Mouse (Mus musculus): ENCODE measurements around the gene Rxrg. TPM values are rescaled to one million over a fixed set of nuclear protein-coding genes. Genes with fewer than 3 reads are reported as not detected.
A peak's percentile ranks its signal among the peaks of the same experiment; 100 is the strongest.

The Rxrg gene
- polyA plus RNA-seq, 1 experiment from 2014 or later, result 61.1 TPM

DNA sequence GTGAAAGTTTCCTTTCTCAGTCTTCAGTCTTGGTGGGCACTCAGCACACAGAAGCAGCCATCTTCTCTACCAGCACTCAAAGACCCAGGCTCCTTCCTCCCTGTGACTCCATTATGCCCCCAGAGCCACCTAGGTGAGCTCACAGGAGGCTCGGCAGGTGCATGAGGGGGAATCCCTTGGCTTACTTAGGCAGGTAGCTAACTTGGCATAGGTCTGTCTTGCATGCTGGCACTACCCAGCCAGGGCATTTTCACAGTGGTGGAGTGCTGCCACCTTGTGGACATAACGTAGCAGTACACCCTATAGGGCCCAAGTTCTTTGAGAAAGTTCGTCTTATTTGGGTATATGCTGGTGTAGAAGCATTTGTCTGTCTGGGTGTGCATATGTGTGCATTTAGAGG is 38.8 kb downstream of the Rxrg start:
- H3K4me1 ChIP-seq (replicated peaks; ENCODE audit: control insufficient read depth, insufficient read depth, low read length), result 0 out of 2 replicates have a peak, but pooled peaks cover 5% of the 10 kb centered on the region
- no peak overlapping the region for H3K4me3 ChIP-seq (replicated peaks; ENCODE audit: low read length)
- WGBS, result 4% methylated on average over 3 of the region's 3 CpGs
- H3K27ac ChIP-seq (ENCODE audit: low read length), result no peak overlapping the region
- no peaks in the 10 kb centered on the region for H3K36me3 ChIP-seq (ENCODE audit: control insufficient read depth, insufficient read depth)
- no peaks in the 10 kb centered on the region for H3K27me3 ChIP-seq (replicated peaks; ENCODE audit: control insufficient read depth, insufficient read depth, low read length)
- no peaks in the 10 kb centered on the region for H3K9me3 ChIP-seq (ENCODE audit: control insufficient read depth, low read length)
- no peak overlapping the region for H3K9ac ChIP-seq (replicated peaks; ENCODE audit: low read depth, low read length)
- peak; percentile 74 for ATAC-seq
- H3K4me2 ChIP-seq (ENCODE audit: low read length), result no peak overlapping the region

DNA sequence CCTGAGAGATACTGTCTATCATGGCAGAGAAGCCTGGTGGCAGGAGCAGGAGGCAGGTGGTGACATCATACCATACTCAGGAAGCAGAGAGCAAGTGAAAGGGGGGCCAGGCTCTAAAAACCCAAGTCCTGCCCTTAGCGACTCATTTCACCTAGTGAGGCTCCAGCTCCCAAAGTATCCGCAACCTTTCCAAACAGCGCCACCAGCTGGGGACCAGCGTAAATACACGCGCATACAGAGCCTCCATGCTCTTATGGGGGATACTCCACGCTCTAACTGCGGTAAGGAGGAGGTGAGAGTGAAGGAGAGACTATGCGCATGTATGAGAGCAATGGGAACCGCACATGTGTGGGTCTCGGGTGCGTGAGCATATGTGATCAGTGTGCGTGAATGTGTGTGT is 39.9 kb downstream of the Rxrg start:
- Histone ChIP-seq H3K27me3 (replicated peaks; ENCODE audit: control insufficient read depth, insufficient read depth, low read length) (no peaks in the 10 kb centered on the region), H3K36me3 (ENCODE audit: control insufficient read depth, insufficient read depth) (no peaks in the 10 kb centered on the region), H3K4me2 (ENCODE audit: low read length) (no peak overlapping the region), H3K27ac (ENCODE audit: low read length) (no peak overlapping the region), H3K4me3 (replicated peaks; ENCODE audit: low read length) (no peak overlapping the region), H3K9ac (replicated peaks; ENCODE audit: low read depth, low read length) (no peak overlapping the region), H3K9me3 (ENCODE audit: control insufficient read depth, low read length) (no peaks in the 10 kb centered on the region), H3K4me1 (replicated peaks; ENCODE audit: control insufficient read depth, insufficient read depth, low read length) (0 out of 2 replicates have a peak, but pooled peaks cover 5% of the 10 kb centered on the region)
- WGBS, result 27% methylated on average over 13 of the region's 13 CpGs
- ATAC-seq, result no peak

DNA sequence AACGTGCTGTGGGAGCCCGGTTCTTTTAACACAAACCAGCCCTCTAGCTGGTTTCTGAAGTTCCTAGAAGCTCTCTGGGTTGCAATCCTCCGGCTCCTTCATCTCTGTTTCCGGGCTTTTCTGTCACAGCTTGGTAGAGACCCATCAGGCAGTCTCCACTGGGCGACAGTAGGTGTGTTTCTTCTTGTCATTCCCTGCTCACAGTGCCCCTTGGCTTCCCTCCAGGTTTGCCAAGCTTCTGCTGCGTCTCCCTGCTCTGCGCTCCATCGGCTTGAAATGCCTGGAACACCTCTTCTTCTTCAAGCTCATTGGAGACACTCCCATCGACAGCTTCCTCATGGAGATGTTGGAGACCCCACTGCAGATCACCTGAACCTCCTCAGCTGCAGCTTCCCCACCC is 40.7 kb downstream of the Rxrg start:
- H3K27me3 ChIP-seq (replicated peaks; ENCODE audit: control insufficient read depth, insufficient read depth, low read length), result no peaks in the 10 kb centered on the region
- whole genome bisulfite sequencing, result 68% methylated on average over 9 of the region's 9 CpGs
- H3K36me3 ChIP-seq (ENCODE audit: control insufficient read depth, insufficient read depth), result no peaks in the 10 kb centered on the region
- H3K27ac ChIP-seq (ENCODE audit: low read length), result no peak overlapping the region
- H3K9me3 ChIP-seq (ENCODE audit: control insufficient read depth, low read length), result no peaks in the 10 kb centered on the region
- no peak overlapping the region for H3K9ac ChIP-seq (replicated peaks; ENCODE audit: low read depth, low read length)
- no peak overlapping the region for H3K4me2 ChIP-seq (ENCODE audit: low read length)
- H3K4me3 ChIP-seq (replicated peaks; ENCODE audit: low read length), result no peak overlapping the region
- ATAC-seq, result no peak
- H3K4me1 ChIP-seq (replicated peaks; ENCODE audit: control insufficient read depth, insufficient read depth, low read length), result 0 out of 2 replicates have a peak, but pooled peaks cover 5% of the 10 kb centered on the region

DNA sequence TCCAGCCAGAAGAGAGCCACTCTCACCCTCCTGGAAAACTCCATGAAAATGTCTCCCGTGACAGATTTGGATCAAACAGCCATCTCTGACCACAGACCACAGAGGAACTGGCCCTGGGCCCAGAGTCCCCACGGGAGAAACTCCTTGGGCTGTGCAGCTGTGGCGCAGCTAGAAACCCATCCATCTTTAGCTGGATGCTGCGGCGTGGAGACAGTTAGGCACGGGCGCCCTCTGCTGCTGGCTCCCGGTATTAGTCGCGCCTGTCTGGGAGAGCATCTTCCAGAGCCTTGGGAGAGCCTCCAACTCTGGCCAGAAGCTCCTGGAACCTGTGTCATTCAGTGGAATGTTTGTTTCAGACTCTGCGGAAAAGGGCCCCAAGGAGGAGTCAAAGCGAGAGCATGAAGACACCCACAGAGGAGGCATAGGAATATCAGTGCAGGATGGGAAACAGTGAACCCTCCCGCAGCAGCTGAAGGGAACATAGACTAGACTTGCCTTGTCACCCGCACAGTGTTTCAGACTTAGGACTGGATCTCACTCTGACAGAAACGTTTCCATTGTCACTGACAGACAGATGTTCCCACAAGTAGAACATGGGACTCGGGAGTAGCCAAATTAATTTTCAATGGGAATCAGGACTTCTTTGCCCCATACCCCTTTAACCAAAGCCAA is 46.8 kb downstream of the Rxrg start:
- H3K27me3 ChIP-seq (replicated peaks; ENCODE audit: control insufficient read depth, insufficient read depth, low read length), result no peaks in the 10 kb centered on the region
- H3K9ac ChIP-seq (replicated peaks; ENCODE audit: low read depth, low read length), result no peak overlapping the region
- H3K27ac ChIP-seq (ENCODE audit: low read length), result no peak overlapping the region
- no peaks in the 10 kb centered on the region for H3K9me3 ChIP-seq (ENCODE audit: control insufficient read depth, low read length)
- no peak overlapping the region for H3K4me3 ChIP-seq (replicated peaks; ENCODE audit: low read length)
- ATAC-seq, result peak; percentile 79
- no peaks in the 10 kb centered on the region for H3K4me1 ChIP-seq (replicated peaks; ENCODE audit: control insufficient read depth, insufficient read depth, low read length)
- WGBS, result 19% methylated on average over 16 of the region's 16 CpGs
- H3K4me2 ChIP-seq (ENCODE audit: low read length), result no peak overlapping the region
- no peaks in the 10 kb centered on the region for H3K36me3 ChIP-seq (ENCODE audit: control insufficient read depth, insufficient read depth)

DNA sequence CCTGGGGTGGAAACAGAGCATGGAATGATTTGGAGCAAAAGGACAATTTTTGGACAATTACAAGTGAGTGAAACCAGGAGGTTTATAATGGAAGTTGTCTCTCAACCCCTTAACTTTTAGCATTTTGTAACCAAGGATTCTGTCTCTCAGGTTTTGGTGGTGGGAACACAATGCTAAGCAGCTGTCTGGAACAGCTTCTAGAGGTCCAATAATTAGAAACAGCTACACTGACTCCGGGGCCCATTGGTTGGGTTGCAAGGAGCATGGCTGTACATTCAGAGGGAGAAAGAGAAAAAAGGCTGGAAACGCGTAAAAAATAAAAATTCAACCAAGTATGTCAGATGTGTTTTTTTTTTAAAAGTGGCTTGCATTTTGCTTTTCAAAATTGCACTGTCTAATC is 50.5 kb downstream of the Rxrg start:
- no peaks in the 10 kb centered on the region for H3K9me3 ChIP-seq (ENCODE audit: control insufficient read depth, low read length)
- no peak overlapping the region for H3K4me2 ChIP-seq (ENCODE audit: low read length)
- no peak overlapping the region for H3K27ac ChIP-seq (ENCODE audit: low read length)
- no peaks in the 10 kb centered on the region for H3K36me3 ChIP-seq (ENCODE audit: control insufficient read depth, insufficient read depth)
- no peak for ATAC-seq
- H3K4me3 ChIP-seq (replicated peaks; ENCODE audit: low read length), result no peak overlapping the region
- no peak overlapping the region for H3K9ac ChIP-seq (replicated peaks; ENCODE audit: low read depth, low read length)
- WGBS, result 89% methylated on average over 3 of the region's 3 CpGs
- no peaks in the 10 kb centered on the region for H3K27me3 ChIP-seq (replicated peaks; ENCODE audit: control insufficient read depth, insufficient read depth, low read length)
- H3K4me1 ChIP-seq (replicated peaks; ENCODE audit: control insufficient read depth, insufficient read depth, low read length), result no peaks in the 10 kb centered on the region

DNA sequence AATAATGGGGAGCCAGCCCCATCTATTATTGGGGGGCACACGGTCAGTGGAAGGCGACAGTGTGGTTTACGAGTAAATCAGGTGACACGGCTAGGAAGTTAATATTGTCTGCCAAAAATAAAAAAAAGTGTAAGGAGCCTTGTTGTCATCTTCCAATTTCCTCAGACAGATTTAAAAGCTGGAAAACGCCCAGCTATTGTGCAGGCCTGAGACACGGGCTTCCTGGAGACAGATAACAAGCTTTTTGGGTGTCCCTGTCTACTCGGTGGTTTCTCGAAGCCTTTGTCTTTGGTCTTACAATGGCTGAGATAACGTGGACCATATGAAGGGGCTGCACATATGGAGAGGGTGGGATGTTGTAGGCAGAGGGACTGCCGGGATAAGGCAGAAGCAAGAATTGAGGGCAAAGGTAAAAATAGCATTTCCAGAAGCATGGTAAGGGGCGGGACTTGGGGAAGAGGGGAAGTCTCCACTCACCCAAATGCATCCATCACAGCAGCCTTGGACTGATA is 51.0 kb downstream of the Rxrg start:
- no peak overlapping the region for H3K9ac ChIP-seq (replicated peaks; ENCODE audit: low read depth, low read length)
- ATAC-seq, result no peak
- H3K9me3 ChIP-seq (ENCODE audit: control insufficient read depth, low read length), result no peaks in the 10 kb centered on the region
- no peak overlapping the region for H3K27ac ChIP-seq (ENCODE audit: low read length)
- H3K36me3 ChIP-seq (ENCODE audit: control insufficient read depth, insufficient read depth), result no peaks in the 10 kb centered on the region
- 77% methylated on average over 11 of the region's 11 CpGs for WGBS
- H3K4me3 ChIP-seq (replicated peaks; ENCODE audit: low read length), result no peak overlapping the region
- no peak overlapping the region for H3K4me2 ChIP-seq (ENCODE audit: low read length)
- H3K27me3 ChIP-seq (replicated peaks; ENCODE audit: control insufficient read depth, insufficient read depth, low read length), result no peaks in the 10 kb centered on the region
- H3K4me1 ChIP-seq (replicated peaks; ENCODE audit: control insufficient read depth, insufficient read depth, low read length), result no peaks in the 10 kb centered on the region

DNA sequence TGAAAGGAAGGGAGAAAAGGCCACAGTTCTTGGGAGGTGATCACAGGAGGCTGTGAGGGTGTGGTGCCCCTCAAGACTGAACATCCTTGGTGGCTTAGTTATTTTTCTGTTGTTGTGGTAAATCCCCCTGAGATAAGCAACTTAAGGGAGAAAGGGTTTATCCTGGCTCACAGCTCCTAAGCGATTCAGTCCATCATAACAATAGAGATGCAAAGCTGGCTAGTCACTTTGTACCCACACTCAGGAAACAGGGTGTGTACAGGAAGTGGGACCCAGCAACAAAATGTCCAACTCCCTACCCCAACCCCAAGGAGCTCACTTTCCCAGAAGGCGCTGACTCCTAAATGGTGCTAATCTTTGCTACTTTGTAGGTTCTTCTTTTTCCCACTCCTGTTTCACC is 54.2 kb downstream of the Rxrg start:
- Histone ChIP-seq H3K4me3 (replicated peaks; ENCODE audit: low read length) (no peak overlapping the region), H3K4me2 (ENCODE audit: low read length) (no peak overlapping the region), H3K9me3 (ENCODE audit: control insufficient read depth, low read length) (no peaks in the 10 kb centered on the region), H3K4me1 (replicated peaks; ENCODE audit: control insufficient read depth, insufficient read depth, low read length) (no peaks in the 10 kb centered on the region), H3K9ac (replicated peaks; ENCODE audit: low read depth, low read length) (no peak overlapping the region), H3K36me3 (ENCODE audit: control insufficient read depth, insufficient read depth) (no peaks in the 10 kb centered on the region), H3K27ac (ENCODE audit: low read length) (no peak overlapping the region), H3K27me3 (replicated peaks; ENCODE audit: control insufficient read depth, insufficient read depth, low read length) (no peaks in the 10 kb centered on the region)
- 77% methylated on average over 2 of the region's 2 CpGs for WGBS
- no peak for ATAC-seq

DNA sequence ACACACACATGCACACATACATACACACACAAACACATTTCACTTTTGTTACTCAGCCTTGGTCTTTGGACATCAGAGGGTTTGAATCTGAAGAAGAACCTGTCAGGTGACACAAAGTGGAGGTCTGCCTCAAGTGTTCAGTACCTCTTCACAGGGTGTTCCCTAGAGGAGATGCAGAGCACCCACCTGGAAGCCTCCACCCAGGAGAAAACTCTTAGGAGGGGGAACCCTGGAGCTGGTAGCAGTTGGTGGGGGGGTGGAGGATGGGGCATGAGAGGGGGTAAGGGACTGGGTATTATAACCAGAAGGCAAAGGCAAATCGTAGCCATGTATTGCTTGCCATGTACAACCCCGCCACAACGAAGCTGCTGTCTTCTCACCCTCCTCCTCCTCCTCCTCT is 60.9 kb downstream of the Rxrg start:
- 85% methylated on average over 3 of the region's 3 CpGs for WGBS
- Histone ChIP-seq H3K27me3 (replicated peaks; ENCODE audit: control insufficient read depth, insufficient read depth, low read length) (0 out of 2 replicates have a peak, but pooled peaks cover 3% of the 10 kb centered on the region), H3K4me1 (replicated peaks; ENCODE audit: control insufficient read depth, insufficient read depth, low read length) (peaks cover 17% of the 10 kb centered on the region), H3K4me3 (replicated peaks; ENCODE audit: low read length) (no peak overlapping the region), H3K27ac (ENCODE audit: low read length) (no peak overlapping the region), H3K9me3 (ENCODE audit: control insufficient read depth, low read length) (no peaks in the 10 kb centered on the region), H3K36me3 (ENCODE audit: control insufficient read depth, insufficient read depth) (no peaks in the 10 kb centered on the region), H3K4me2 (ENCODE audit: low read length) (no peak overlapping the region), H3K9ac (replicated peaks; ENCODE audit: low read depth, low read length) (no peak overlapping the region)
- ATAC-seq, result no peak

DNA sequence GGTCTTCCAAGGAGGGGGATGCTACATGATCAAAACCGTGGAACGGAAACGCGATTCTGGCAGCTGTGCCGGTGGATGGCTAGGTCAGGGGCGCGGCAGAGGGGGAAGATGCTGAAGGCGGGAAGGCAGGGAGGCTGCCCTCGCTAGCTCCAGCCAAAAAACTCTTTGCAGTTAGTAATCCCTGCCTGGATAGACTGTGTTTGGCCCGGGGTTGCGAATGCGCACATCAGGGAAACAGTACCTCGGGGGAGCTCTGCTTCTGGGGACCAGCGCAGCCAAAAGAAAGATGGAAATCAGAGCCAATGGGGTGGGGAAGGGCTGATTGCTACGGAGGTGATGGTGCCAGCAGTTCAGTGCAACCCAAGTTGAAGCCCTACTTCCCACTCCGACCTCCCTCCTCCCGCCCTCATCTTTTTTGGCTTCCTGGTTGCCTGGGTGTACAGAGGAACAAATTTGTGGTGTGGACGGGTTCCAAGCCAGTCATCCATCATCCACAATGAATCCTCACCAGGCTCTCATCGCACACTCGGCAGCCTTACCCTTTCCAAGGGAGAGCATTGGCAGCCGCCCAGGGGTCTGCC is 62.4 kb downstream of the Rxrg start:
- Histone ChIP-seq H3K4me1 (replicated peaks; ENCODE audit: control insufficient read depth, insufficient read depth, low read length) (peaks cover 17% of the 10 kb centered on the region), H3K27me3 (replicated peaks; ENCODE audit: control insufficient read depth, insufficient read depth, low read length) (0 out of 2 replicates have a peak, but pooled peaks cover 3% of the 10 kb centered on the region), H3K4me2 (ENCODE audit: low read length) (peak overlapping the region; percentile 51), H3K36me3 (ENCODE audit: control insufficient read depth, insufficient read depth) (no peaks in the 10 kb centered on the region), H3K4me3 (replicated peaks; ENCODE audit: low read length) (peak overlapping the region; percentile 32), H3K27ac (ENCODE audit: low read length) (0 out of 2 replicates have a peak overlapping the region, but pooled peaks have one; percentile 5), H3K9me3 (ENCODE audit: control insufficient read depth, low read length) (no peaks in the 10 kb centered on the region), H3K9ac (replicated peaks; ENCODE audit: low read depth, low read length) (peak overlapping the region; percentile 42; the same call in 1 of the 2 replicates)
- peak; percentile 85 for ATAC-seq
- WGBS, result under 1% methylated on average over 21 of the region's 21 CpGs
